Mouse (Mus musculus): ENCODE measurements around the gene Stx8.

- TF ChIP-seq CTCF (IDR thresholded peaks at IDR 0.05; ENCODE audit: borderline replicate concordance, insufficient read depth, low read length) (no peak), POLR2A (IDR thresholded peaks at IDR 0.05; ENCODE audit: low read depth, low read length) (no peak)
Observed at GRCm38 (mm10) chr11:68146456-68146851, 180.5 kb downstream of the Stx8 start.
